Mouse (Mus musculus): ENCODE measurements around the gene Cct4.

GRCm38 (mm10) chr11:23020841-23021240 lies 30.5 kb downstream of the Cct4 start:
- TF ChIP-seq CTCF (conservative IDR thresholded peaks at IDR 0.05; ENCODE audit: insufficient read depth, insufficient read length, low read depth, low read length) (no peak), POLR2A (IDR thresholded peaks at IDR 0.05; ENCODE audit: low read depth, low read length) (no peak)

All from kidney, adult 2 months (tissue).